Mouse (Mus musculus) spleen, adult 2 months (tissue): ENCODE measurements at regions not wholly inside any gene's neighbourhood (a gene's known extent, or its start where the extent isn't known, plus 50 kb on each side); places are given as distances from the start of the nearest gene placed in this dataset.

ENCODE experiments used
- CTCF ChIP-seq: fragments of 200-500 bp; IDR thresholded peaks from 2 replicates; pipeline ENCODE4 v1.5.1; 2011; ENCODE audit warnings: mild to moderate bottlenecking, inconsistent platforms; ENCODE audit not compliant: insufficient read depth, insufficient read length, insufficient replicate concordance; ENCODE audit errors: extremely low read depth
- POLR2A ChIP-seq: fragments of 200-500 bp; IDR thresholded peaks from 2 replicates; pipeline ENCODE4 v1.6.1; 2011; ENCODE audit warnings: low read depth, low read length, inconsistent platforms

DNA sequence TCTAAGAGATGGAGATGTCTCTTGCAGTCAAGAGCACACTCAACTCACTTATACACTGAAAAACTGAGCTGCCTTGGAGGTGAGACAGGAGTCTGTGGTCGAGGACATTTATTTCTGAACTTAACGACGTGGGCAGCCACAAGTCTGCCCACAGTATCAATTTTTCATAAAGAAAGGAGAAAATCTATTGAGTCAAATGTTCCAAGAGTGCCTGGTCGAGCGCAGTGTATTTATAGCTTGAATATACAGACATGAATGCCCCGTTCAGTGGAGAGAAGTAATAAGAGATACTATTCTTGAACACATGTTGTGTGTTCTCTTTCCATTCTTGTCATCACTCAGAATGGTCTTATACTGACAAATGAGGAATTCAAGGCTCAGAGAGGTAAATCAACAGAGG, 375.3 kb upstream of the Gm26657 start:
- TF ChIP-seq CTCF = no peak
- no peak for TF ChIP-seq POLR2A
